Mouse (Mus musculus) kidney, adult 11 months (tissue): ENCODE measurements around the gene Usp12.

ENCODE experiments used
- DNase-seq: peaks from one replicate; pipeline ENCODE4 v3.0.0; 2022

Usp12 gene

GRCm38 (mm10) chr5:146794853-146795252 is at the start of gene Usp12:
Usp12 (minus strand) TSS chr5:146795006.
- DNase-seq: peak; percentile 97

DNA sequence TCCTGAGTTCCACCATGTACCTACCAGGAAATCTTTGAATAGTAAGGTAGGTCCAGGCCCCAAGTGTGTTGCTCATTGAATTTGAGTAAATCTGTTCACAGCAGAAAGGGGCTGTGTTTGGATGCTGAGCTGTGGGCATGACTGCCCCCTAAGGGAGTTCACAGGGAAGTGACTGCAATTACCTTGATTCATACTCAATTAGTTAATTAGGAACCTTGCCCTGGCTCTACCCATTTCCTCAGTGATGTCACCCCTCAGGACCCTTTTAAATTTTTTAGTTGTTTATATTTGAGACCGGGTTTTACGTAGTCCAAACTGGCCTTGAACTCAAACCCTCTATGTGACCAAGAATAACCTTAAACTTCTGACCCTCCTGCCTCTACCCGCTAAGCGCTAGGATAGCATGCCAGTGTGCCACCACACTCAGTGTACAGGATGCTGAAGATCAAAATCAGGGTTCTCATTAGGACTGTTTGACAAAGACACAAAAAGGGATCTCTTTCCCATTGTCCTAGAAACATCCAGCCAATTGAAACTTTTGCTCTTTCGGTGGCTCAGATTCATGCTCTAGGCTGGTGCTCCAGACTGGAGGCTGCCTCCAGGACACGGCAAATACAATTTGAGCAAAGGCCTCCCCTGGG is 49.6 kb upstream of the Usp12 start:
- DNase-seq: no peak

DNA sequence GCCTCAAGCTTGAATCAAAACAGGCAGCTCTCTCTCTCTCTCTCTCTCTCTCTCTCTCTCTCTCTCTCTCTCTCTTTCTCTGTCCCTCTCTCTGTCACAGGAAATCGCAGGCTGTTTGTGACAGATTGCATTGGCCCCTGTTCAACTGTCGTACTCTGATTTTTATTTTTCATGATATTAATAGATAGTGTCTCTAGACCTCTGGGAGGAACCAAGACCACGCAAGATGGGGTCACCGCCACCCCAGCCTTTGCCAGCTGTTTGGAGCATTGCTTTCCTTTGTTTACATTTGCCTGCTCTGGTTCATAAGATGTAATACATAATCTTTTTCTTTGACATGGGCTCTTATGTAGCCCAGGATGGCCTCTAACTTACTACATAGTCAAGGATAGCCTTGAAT is 47.2 kb upstream of the Usp12 start:
- no peak for DNase-seq

DNA sequence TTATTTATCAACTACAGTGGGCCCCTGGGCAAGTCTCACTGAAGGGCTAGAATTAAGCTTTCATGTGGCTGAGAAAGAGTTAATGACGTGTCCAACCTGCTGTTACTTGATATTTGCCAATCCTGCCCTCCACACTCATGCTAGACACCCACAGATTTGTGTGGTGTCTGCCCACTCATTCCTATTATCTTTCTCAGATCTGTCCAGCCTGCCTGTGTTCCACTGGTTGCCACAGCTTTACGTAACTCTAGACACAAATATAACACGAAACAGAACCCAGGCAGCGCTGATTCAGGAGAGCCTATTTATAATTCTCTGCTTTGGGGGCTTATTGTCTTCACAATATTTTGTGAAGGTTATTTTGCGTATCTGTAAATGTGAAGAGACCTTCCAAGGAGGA is 46.5 kb upstream of the Usp12 start:
- no peak for DNase-seq

GRCm38 (mm10) chr5:146840422-146840821 is 45.6 kb upstream of the Usp12 start:
- no peak for DNase-seq

DNA sequence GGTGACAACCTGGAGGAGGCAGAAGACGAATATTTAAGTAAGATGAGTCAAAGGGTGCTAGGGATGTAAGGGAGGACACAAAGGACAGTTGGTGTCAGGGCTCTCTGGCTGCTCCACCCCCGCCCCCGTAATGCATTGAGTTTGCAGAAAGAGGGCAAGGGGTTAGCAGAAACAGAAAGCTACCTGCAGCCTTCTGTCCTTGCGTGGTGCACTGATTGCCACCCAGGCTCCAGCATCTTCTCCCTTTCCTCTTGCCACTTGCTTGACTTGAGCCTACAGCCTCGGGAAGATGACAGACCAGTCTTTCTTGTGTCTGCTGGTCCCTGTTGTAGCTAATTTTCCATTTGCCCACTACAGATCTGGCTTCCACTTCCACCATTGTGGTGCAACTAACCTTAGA is 45.0 kb upstream of the Usp12 start:
- no peak for DNase-seq

DNA sequence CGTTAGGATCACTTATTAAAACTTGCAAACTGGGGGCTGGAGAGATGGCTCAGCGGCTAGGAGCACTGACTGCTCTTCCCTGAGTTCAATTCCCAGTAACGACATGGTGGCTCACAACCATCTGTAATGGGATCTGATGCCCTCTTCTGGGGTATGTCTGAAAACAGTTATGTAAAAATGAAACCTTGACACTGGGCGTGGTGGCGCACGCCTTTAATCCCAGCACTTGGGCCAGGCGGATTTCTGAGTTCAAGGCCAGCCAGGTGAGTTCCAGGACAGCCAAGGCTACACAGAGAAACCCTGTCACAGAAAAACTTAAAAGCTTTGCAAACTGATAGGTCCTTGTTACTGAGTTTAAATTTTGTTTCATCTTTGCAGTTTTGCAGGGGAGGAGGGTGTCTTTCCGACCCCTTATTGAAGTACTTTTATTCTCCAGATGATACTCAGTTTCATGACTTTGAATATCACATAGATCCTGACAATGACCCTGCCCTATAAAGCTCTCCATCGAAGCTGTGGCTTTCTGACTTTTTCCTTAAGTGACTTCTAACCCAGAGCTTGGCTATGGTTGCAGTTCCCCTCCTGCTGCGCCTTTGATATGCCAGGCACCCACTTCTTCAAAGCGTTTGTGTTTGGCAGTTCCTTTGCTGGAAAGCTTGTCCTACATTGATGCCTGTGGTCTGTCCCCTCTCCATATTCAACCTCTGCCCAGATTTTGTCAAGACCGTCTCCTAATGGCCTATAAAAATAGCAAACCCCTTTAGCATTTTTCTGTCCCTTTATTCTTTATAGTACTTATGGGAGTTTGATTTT is 44.2 kb upstream of the Usp12 start:
- no peak for DNase-seq

- no peak for DNase-seq
Observed at GRCm38 (mm10) chr5:146837967-146838720, 43.3 kb upstream of the Usp12 start.

- no peak for DNase-seq
Observed at GRCm38 (mm10) chr5:146834959-146835358, 40.2 kb upstream of the Usp12 start.

GRCm38 (mm10) chr5:146833673-146834201 is 38.9 kb upstream of the Usp12 start:
- DNase-seq: no peak

DNA sequence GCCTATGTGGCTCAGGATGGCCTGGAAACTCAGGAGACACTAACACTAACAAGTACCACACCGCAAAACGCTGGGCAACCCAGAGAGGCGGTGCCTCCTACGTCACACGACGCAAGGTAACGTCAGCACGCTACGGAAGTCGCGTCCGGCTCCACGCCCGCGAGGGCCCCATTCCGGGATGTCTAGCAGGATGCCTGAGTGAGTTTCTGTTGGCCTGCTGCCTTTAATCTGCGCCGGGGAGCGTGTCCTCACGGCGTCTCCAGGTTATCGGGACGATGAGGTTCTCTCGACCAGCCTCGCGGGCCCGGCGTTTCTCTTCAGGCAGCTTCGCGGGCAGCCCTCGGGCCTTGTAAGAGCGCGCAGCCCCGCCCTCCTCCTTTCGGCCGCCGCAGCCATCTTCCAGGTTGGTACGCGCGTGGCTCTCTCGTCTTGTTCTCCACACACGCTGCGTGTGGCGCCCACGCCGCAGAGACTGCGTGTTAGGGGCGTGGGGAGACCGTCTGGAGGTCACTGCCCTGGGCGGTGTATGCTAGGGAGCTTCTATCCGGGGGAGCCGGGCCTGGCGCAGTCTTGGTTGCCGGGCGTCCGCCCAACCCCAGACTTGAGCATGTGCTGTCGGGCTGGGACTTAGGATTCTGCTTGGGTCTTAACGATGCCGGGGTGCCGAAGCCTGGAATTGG is 38.1 kb upstream of the Usp12 start, which contains the start of gene Rpl21:
TSS of gene Rpl21 (plus strand) at position 122 of the 680 bp plus-strand sequence.
- peak; percentile 95 for DNase-seq

DNA sequence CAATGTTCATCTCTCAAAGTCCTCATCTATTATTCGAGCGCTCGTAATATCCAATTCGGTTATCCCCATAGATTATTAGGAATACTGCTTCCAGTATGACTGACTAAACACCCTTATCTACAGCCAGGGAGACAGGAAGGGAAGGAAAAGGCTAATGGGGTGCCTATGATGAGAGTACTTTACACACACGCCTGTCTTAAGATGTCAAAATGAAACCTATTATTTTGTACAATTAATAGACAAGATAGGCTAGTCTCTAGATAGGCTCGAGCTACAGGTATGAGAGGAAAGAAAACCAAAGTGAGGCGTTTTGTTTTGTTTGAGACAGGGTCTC is 37.6 kb upstream of the Usp12 start:
- no peak for DNase-seq

- no peak for DNase-seq
Observed at GRCm38 (mm10) chr5:146829528-146829927, 34.7 kb upstream of the Usp12 start.

- no peak for DNase-seq
Observed at GRCm38 (mm10) chr5:146823005-146823404, 28.2 kb upstream of the Usp12 start.

- DNase-seq: peak; percentile 45
Observed at GRCm38 (mm10) chr5:146818906-146819623, 24.3 kb upstream of the Usp12 start.

DNA sequence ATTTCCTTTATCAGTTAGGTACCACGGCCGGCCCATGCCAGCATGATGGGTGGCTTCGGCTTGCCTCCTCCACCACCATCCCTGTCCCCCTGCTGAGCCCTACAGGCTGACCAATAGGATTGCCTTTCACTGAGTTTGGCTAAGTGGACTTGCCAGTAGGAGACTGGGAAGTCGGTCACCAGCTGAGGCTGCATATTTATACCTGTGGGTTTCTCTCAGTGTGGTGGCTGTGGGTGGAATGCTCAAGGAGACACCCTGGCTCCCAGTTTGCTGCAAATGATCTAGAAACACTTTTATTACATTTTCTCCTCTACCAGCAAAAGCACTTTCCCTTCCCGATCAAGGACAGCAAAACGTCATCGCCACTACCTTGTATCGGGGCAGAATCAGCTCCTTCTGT is 22.8 kb upstream of the Usp12 start:
- DNase-seq: no peak

DNA sequence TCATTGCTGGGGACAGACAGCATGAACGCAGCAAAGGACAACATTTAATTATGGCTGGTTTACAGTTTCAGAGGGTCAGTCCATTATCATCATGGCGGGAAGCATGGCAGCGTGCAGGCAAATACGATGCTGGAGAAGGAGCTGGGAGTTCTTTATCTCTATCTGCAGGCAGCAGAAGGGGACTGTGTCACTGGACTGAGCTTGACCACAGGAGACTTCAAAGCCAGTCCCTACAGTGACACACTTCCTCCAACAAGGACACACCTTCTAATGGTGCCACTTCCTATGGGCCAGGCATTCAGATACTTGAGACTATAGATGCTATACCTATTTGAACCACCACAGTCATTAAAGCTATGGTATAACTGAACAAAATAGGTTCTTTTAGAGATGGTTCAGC is 20.6 kb upstream of the Usp12 start:
- DNase-seq: no peak

DNA sequence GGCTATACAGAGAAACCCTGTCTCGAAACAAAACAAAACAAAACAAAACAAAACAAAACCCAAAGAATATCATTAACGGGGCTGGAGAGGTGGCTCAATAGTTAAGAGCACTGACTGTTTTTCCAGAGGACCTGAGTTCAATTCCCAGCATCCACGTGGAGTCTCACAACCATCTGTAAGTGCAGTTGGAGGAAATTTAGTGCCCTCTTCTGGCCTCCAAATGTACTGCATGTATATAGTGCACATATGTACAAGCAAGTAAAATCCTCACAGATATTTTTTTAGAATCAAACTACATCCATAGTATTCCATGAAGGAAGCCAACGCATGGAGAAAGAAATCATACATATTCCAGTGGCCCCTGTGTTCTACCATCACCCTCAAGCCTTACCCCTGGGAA is 18.6 kb upstream of the Usp12 start:
- no peak for DNase-seq

GRCm38 (mm10) chr5:146812866-146813265 is 18.1 kb upstream of the Usp12 start:
- DNase-seq: no peak

DNA sequence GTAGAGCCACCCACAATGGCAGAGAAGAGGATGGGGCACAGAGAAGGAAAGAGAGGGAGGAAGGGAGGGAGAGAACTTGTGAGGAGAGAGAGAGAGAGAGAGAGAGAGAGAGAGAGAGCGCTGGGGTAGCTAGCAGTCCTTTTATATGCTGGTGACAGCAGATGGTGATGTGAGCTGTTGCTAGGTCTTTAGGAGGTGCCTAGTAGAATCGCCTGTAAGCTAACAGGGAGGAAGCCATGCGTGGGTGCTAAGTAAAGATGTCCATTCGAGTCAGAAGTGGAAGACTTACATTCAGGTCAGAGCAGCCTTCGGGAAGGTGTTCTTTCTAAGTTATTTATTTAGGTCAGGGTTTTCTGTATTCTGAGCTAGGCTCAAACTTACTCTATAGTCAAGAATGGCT is 15.1 kb upstream of the Usp12 start:
- DNase-seq: no peak

- no peak for DNase-seq
Observed at GRCm38 (mm10) chr5:146806004-146806430, 11.2 kb upstream of the Usp12 start.

- no peak for DNase-seq
Observed at GRCm38 (mm10) chr5:146798031-146798430, 3.2 kb upstream of the Usp12 start.
